Mouse (Mus musculus) heart, adult 2 months (tissue): Measurements from ENCODE around the gene Dnah9.

Experiments
- CTCF ChIP-seq: fragments of 200-600 bp; IDR thresholded peaks from 2 replicates; pipeline ENCODE4 v1.8.1; 2022; ENCODE audit warnings: antibody characterized with exemption, mild to moderate bottlenecking, moderate library complexity
- EP300 ChIP-seq: fragments of 200-500 bp; IDR thresholded peaks from 2 replicates; pipeline ENCODE4 v1.6.1; 2011; ENCODE audit warnings: low read depth, low read length, control low read depth; ENCODE audit not compliant: insufficient read depth
- POLR2A ChIP-seq: fragments of 200-500 bp; IDR thresholded peaks from 2 replicates; pipeline ENCODE4 v1.6.1; 2011; ENCODE audit warnings: mild to moderate bottlenecking, low read depth, low read length, control low read depth; ENCODE audit not compliant: insufficient read depth

GRCm38 (mm10) chr11:65838999-65839398 lies 329.4 kb downstream of the Dnah9 start:
- TF ChIP-seq CTCF (no peak), EP300 (no peak), POLR2A (no peak)
